Mouse (Mus musculus): ENCODE data around the gene Spink4. TPM values are rescaled to one million over a fixed set of nuclear protein-coding genes. Genes with fewer than 3 reads are reported as not detected.
"Not testable (repeated sequence)": the region's sequence is repeated elsewhere in the genome, so short reads cannot be mapped to it uniquely, and the experiment has no call there.

Spink4 gene
- polyA plus RNA-seq, 1 experiment from 2014 or later: 0.39 TPM

DNA sequence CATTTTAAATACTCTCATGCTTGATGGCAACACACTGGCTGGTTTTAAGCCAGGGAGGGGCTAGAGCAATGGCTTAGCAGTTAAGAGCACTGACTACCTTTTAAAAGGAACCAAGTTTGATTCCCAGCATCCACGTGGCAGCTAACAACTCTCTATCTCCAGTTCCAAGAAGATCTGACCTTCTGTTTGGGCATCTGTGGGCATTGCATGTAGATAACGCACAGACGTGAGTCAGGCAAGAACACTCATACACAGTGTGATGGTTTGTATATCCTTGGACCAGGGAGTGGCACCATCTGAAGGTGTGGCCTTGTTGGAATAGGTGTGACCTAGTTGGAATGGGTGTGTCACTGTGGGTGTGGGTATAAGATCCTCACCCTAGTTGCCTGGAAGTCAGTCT lies 14.5 kb downstream of the Spink4 start:
- not testable (repeated sequence) for H3K27me3 ChIP-seq; H3K9ac ChIP-seq; H3K4me2 ChIP-seq; H3K9me3 ChIP-seq (replicated peaks); H3K4me3 ChIP-seq (replicated peaks); DNase-seq
- H3K36me3 ChIP-seq: peaks cover 67% of the 10 kb centered on the region
- peak; percentile 72 for ATAC-seq (ENCODE audit: low read depth)
- peak overlapping the region; percentile 54; the same call in 1 of the 2 replicates for H3K27ac ChIP-seq
- 51% methylated on average over 3 of the region's 3 CpGs for WGBS (ENCODE audit: insufficient replicate concordance)
- H3K4me1 ChIP-seq (replicated peaks): peaks cover 16% of the 10 kb centered on the region

DNA sequence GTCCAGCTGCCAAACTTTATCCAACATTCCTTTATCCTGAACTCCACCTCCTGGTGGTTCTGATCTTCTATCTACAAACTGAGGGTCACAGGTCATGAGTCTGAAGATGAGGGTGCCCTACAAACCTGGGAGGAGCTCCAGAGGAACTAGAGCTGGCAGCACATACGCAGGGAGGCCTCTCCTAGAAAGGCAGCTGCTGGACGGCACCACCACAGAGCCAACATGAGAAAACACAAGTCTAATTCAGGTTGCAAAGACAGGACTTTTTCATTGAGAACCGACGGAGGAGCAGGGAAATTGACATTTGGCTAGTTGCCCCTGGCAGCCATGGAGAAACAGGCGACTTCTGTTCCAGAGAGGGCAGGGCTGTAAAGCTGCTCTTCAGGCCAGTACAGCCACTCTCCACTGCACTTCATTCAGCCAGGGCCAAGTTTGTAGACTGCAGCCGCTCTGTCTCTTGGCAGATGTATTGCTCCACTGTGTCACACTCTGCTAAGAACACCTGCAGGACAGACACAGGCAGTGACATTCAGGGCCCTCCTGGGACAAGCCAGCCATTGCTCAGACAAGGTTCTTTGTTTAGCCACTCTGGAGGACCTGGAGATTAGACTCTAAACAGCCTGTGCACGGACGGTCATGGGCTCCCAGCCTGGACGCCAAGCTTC lies 16.5 kb downstream of the Spink4 start:
- ATAC-seq (ENCODE audit: low read depth) (no peak), DNase-seq (no peak)
- H3K36me3 ChIP-seq: peaks cover 87% of the 10 kb centered on the region
- peak overlapping the region; percentile 50; the same call in 1 of the 2 replicates for H3K27ac ChIP-seq
- no peak overlapping the region for H3K4me3 ChIP-seq (replicated peaks)
- no peak overlapping the region for H3K4me2 ChIP-seq
- WGBS (ENCODE audit: insufficient replicate concordance): 76% methylated on average over 9 of the region's 9 CpGs
- no peaks in the 10 kb centered on the region for H3K27me3 ChIP-seq
- peaks cover 16% of the 10 kb centered on the region for H3K4me1 ChIP-seq (replicated peaks)
- no peak overlapping the region for H3K9ac ChIP-seq
- H3K9me3 ChIP-seq (replicated peaks): peaks cover 11% of the 10 kb centered on the region

DNA sequence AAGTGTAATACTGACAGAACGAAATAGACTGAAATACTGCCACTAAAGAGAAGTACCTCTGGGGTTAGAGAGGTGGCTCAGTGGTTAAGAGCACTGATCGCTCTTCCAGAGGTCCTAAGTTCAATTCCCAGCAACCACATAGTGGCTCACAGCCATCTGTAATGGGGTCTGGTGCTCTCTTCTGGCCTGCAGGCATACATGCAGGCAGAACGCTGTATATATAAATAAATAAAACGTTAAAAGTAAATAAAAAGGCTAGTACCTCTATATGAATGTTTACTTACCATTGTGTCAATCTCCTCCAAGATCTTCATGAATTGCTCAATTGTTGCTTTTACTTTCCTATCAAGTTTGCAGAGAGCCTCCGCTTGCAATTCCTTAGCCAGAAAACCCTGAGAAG lies 18.9 kb downstream of the Spink4 start:
- no peak overlapping the region for H3K4me2 ChIP-seq
- no peak for ATAC-seq (ENCODE audit: low read depth)
- no peak for DNase-seq
- H3K27me3 ChIP-seq: no peaks in the 10 kb centered on the region
- 90% methylated on average over 5 of the region's 5 CpGs for WGBS (ENCODE audit: insufficient replicate concordance)
- no peak overlapping the region for H3K27ac ChIP-seq
- H3K4me3 ChIP-seq (replicated peaks): no peak overlapping the region
- no peak overlapping the region for H3K9ac ChIP-seq
- H3K9me3 ChIP-seq (replicated peaks): peaks cover 11% of the 10 kb centered on the region
- peaks cover 95% of the 10 kb centered on the region for H3K36me3 ChIP-seq
- H3K4me1 ChIP-seq (replicated peaks): peaks cover 33% of the 10 kb centered on the region

DNA sequence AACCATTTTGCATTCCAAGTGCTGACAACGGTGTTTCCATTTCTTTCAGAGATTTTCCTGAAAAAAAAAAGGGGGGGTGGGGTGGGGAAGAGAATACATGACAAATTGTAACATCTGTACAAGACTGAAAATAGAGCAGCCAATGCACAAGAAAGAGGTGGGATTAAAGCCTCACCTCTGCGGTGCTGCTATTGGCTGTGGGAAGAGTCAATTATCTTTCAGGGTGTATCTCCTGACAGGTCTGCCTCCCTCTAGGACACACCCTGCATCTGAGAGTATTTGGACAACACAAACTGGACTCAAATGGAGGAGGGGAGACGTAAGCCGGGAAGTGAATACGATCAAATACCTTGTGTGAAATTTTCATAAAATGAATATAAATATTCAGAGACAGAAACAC lies 23.8 kb downstream of the Spink4 start:
- Histone ChIP-seq H3K9ac (no peak overlapping the region), H3K27me3 (no peaks in the 10 kb centered on the region), H3K4me2 (no peak overlapping the region), H3K27ac (no peak overlapping the region), H3K36me3 (peaks cover 74% of the 10 kb centered on the region), H3K9me3 (replicated peaks) (peaks cover 11% of the 10 kb centered on the region), H3K4me1 (replicated peaks) (peaks cover 48% of the 10 kb centered on the region), H3K4me3 (replicated peaks) (no peak overlapping the region)
- DNase-seq: peak; percentile 27
- ATAC-seq (ENCODE audit: low read depth): no peak
- WGBS (ENCODE audit: insufficient replicate concordance): 93% methylated on average over 5 of the region's 5 CpGs

DNA sequence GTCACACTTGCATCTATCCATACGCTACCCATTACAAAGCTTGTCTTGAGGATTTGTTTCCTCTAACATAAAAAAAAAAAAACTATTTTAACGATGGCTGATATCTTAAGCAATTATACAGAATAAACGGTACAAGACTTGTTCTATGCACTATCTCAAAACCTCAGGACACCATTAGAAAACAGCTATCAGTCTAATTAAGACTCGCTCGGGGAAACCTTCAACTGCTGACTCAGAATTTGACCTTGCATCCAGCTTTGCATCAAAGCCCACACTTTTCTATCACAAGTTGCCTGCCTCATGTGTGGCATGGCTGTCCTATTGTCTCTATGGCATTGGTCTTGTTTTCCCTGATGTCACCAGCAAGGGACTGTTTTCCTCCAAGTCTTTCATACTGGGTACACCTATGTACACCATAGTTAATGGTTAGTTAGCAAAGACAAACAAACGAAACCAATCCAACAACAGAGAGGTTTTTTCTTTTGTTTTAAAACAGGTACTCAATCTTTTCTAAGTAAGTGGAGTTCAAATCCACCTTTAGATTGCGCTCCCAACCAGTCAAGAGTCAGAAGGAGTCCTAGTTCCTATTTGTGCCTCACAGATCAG lies 26.8 kb downstream of the Spink4 start:
- H3K36me3 ChIP-seq: peaks cover 58% of the 10 kb centered on the region
- H3K4me3 ChIP-seq (replicated peaks): peak overlapping the region; percentile 97
- no peaks in the 10 kb centered on the region for H3K9me3 ChIP-seq (replicated peaks)
- H3K4me1 ChIP-seq (replicated peaks): peaks cover 62% of the 10 kb centered on the region
- peak overlapping the region; percentile 94 for H3K27ac ChIP-seq
- peak overlapping the region; percentile 96 for H3K9ac ChIP-seq
- no peak for DNase-seq
- peak overlapping the region; percentile 85 for H3K4me2 ChIP-seq
- no peaks in the 10 kb centered on the region for H3K27me3 ChIP-seq
- WGBS (ENCODE audit: insufficient replicate concordance): 45% methylated on average over 7 of the region's 7 CpGs
- no peak for ATAC-seq (ENCODE audit: low read depth)

DNA sequence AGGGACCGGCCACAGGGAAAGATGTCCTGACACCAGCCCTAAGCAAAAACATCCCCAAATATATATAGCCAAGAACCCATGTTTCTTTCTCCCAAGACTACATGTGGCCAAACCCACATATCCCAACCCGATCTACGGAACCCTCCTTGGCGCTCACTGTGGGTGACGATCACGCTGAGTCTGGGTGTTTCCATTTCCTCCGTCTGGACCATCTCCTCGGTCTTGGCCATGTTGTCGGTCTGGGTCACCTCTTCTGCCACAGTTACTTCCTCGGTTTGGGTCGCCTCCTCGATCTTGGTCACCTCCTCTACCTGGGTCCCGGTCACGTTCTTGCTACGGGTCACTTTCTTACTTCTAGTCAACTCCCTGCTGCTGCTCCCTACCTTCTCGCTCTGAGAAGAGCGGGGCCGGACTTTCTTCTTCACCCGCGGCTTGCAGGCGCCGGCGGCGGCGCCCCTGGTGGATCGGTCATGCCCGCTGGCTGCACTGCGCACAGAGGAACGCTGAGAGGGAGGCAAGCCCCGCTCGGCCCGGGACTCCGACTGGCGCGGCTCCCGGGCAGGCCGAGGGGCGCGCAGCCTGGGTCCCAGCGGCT lies 27.8 kb downstream of the Spink4 start:
- H3K4me1 ChIP-seq (replicated peaks): peaks cover 51% of the 10 kb centered on the region
- peak overlapping the region; percentile 94 for H3K27ac ChIP-seq
- H3K9me3 ChIP-seq (replicated peaks): no peaks in the 10 kb centered on the region
- peak overlapping the region; percentile 96 for H3K9ac ChIP-seq
- under 1% methylated on average over 40 of the region's 40 CpGs for WGBS (ENCODE audit: insufficient replicate concordance)
- H3K4me2 ChIP-seq: peak overlapping the region; percentile 85
- DNase-seq (no peak), ATAC-seq (ENCODE audit: low read depth) (peak; percentile 28)
- peak overlapping the region; percentile 97 for H3K4me3 ChIP-seq (replicated peaks)
- H3K36me3 ChIP-seq: peaks cover 53% of the 10 kb centered on the region
- H3K27me3 ChIP-seq: no peaks in the 10 kb centered on the region

DNA sequence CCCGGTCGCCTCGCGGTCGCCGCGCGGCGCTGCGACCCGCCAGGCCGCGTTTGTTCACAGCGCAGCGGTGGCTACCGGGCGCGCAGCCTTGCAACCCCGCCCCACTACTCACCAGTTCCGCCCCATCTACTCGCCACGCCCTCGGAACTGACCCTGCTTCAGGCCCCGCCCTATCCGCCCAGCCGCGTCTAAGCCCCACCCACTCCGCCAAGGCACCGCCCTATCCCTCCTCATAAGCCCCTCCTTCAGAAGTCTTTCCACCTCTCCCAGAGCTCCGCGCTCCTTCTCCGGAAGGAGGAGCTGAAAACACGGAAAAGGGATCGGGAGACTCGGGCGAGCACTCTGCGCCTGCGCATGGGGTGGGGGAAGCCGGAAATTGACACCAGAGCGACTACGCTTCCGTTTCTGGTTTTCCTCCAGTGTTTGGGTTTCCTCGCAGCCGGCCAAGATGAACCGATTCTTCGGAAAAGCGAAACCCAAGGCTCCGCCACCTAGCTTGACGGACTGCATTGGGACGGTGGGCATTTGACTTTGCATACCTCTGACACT lies 28.4 kb downstream of the Spink4 start, which contains the start of the genes Bag1 and Chmp5:
TSS of gene Bag1 (minus strand) at position 135 of the 549 bp plus-strand sequence.
TSS of gene Chmp5 (plus strand) at position 248 of the 549 bp plus-strand sequence.
- peaks cover 46% of the 10 kb centered on the region for H3K4me1 ChIP-seq (replicated peaks)
- H3K27me3 ChIP-seq: no peaks in the 10 kb centered on the region
- under 1% methylated on average over 36 of the region's 50 CpGs for WGBS (ENCODE audit: insufficient replicate concordance)
- H3K9ac ChIP-seq: peak within 1 kb of the TSS; percentile 96
- peak within 1 kb of the TSS; percentile 94 for H3K27ac ChIP-seq
- peaks cover 53% of the 10 kb centered on the region for H3K36me3 ChIP-seq
- peak; percentile 99 for DNase-seq
- no peaks in the 10 kb centered on the region for H3K9me3 ChIP-seq (replicated peaks)
- ATAC-seq (ENCODE audit: low read depth): peak; percentile 94
- peak within 1 kb of the TSS; percentile 97 for H3K4me3 ChIP-seq (replicated peaks)
- peak within 1 kb of the TSS; percentile 85 for H3K4me2 ChIP-seq

DNA sequence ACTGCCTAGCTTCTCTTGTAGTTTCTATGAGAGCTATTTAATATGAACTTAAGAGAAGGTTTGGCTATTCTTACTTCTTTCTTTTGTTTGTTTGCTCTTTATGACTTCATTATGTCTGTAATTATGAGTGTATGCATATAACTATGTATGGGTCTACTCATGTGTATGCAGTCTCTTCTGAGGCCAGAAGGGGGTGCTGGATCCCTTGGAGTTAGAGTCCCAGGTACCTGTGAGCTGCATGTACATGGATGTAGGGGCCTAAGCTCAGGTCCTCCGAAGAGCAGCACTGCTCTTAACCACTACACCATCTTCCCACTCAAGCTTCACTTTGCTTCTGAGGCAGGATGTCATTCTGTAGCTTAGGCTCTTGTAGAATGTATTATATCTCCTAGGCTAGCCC lies 33.7 kb downstream of the Spink4 start:
- no peak overlapping the region for H3K4me2 ChIP-seq
- peaks cover 24% of the 10 kb centered on the region for H3K4me1 ChIP-seq (replicated peaks)
- WGBS (ENCODE audit: insufficient replicate concordance): 46% methylated on average over 1 of the region's 1 CpGs
- peaks cover 69% of the 10 kb centered on the region for H3K36me3 ChIP-seq
- no peak overlapping the region for H3K4me3 ChIP-seq (replicated peaks)
- H3K9ac ChIP-seq: no peak overlapping the region
- no peaks in the 10 kb centered on the region for H3K9me3 ChIP-seq (replicated peaks)
- ATAC-seq (ENCODE audit: low read depth) (0 out of 2 replicates have a peak, but pooled peaks have one; percentile 46), DNase-seq (peak; percentile 32)
- no peak overlapping the region for H3K27ac ChIP-seq
- H3K27me3 ChIP-seq: no peaks in the 10 kb centered on the region

DNA sequence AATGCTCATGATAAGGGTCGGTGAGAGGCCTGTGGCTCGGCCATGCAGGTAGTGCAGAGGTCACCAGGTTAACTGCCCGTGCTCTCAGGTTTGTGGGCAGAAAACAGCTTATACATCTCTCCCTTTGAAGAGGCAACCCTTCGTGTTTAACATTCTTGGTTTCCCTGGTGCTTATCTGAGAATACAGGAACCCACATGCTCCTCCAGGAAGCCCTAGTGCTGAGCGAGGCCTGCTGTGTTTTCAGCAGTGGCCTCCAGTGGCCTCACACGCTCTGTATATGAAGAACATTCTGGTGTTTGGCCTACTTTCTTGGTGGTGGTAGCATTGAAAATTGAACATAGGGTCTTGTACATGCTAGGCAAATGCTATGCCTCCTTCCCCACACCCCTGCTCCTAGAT lies 36.1 kb downstream of the Spink4 start:
- peaks cover 82% of the 10 kb centered on the region for H3K36me3 ChIP-seq
- H3K9ac ChIP-seq: no peak overlapping the region
- peak; percentile 48; the same call in 1 of the 2 replicates for ATAC-seq (ENCODE audit: low read depth)
- no peaks in the 10 kb centered on the region for H3K27me3 ChIP-seq
- no peak overlapping the region for H3K4me3 ChIP-seq (replicated peaks)
- no peak for DNase-seq
- H3K9me3 ChIP-seq (replicated peaks): no peaks in the 10 kb centered on the region
- no peak overlapping the region for H3K27ac ChIP-seq
- H3K4me2 ChIP-seq: no peak overlapping the region
- WGBS (ENCODE audit: insufficient replicate concordance): 33% methylated on average over 6 of the region's 6 CpGs
- H3K4me1 ChIP-seq (replicated peaks): peaks cover 9% of the 10 kb centered on the region; the same call in 1 of the 2 replicates

DNA sequence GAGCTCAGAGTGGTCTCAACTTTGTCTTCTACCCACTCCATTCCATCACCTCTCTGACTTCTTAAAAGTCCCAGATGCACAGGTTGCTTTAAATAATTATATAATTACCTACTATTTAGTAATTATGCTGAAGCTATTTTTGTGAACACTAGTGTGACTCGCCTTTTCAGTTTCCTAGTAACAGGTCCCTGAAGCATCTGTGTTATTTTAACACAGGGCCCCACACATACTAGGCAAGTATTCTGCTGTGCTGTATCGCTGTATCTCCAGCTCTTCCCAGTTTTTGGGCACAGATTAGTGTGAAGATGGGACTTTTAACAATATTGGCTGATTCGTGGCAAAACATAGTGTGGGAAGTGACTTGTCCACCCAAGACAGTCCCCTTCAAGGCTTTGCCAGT lies 43.7 kb downstream of the Spink4 start:
- Histone ChIP-seq H3K4me1 (replicated peaks) (no peaks in the 10 kb centered on the region), H3K27ac (no peak overlapping the region), H3K4me2 (no peak overlapping the region), H3K9ac (no peak overlapping the region), H3K36me3 (peaks cover 73% of the 10 kb centered on the region), H3K9me3 (replicated peaks) (no peaks in the 10 kb centered on the region), H3K4me3 (replicated peaks) (no peak overlapping the region), H3K27me3 (no peaks in the 10 kb centered on the region)
- ATAC-seq (ENCODE audit: low read depth) (no peak), DNase-seq (no peak)
- 81% methylated on average over 3 of the region's 3 CpGs for WGBS (ENCODE audit: insufficient replicate concordance)

DNA sequence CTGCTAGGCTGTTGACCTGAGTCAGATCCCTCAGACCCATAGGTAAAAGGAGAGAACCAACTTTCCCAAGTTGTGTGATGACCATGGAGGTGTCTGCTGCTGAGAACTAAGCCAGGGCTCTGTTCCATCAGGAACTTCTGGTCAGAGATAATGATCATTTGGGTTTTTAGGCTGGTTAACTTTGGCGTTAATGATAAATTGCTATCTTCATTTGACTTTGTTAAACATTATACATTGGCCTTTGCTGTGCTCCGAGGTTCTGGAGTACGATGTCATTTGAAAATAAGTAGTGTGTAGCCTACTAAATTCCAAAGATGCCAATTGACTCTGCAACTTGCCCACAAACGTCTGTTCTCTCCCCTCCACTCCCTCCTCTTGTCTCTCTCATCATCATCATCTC lies 49.3 kb downstream of the Spink4 start:
- DNase-seq (no peak), ATAC-seq (ENCODE audit: low read depth) (no peak)
- Histone ChIP-seq H3K9ac (no peak overlapping the region), H3K4me2 (peak overlapping the region; percentile 85; the same call in 1 of the 2 replicates), H3K36me3 (peaks cover 35% of the 10 kb centered on the region), H3K4me3 (replicated peaks) (no peak overlapping the region), H3K9me3 (replicated peaks) (no peaks in the 10 kb centered on the region), H3K27me3 (no peaks in the 10 kb centered on the region), H3K27ac (peak overlapping the region; percentile 91), H3K4me1 (replicated peaks) (peaks cover 39% of the 10 kb centered on the region)
- 66% methylated on average over 4 of the region's 4 CpGs for WGBS (ENCODE audit: insufficient replicate concordance)
